Mouse (Mus musculus) neural tube, embryonic 10.5 days (tissue): ENCODE results near the gene Tmod1.
A peak's percentile ranks its signal among the peaks of the same experiment; 100 is the strongest.

Experiments used
- DNase-seq: peaks from one replicate; pipeline ENCODE4 v3.0.0-alpha.2; 2017; ENCODE audit warnings: low spot score; ENCODE audit errors: extremely low spot score

Gene Tmod1

GRCm38 (mm10) chr4:46087852-46088251 is 49.1 kb downstream of the Tmod1 start:
- DNase-seq: no peak

GRCm38 (mm10) chr4:46089524-46090125 is 50.9 kb downstream of the Tmod1 start:
- no peak for DNase-seq

DNA sequence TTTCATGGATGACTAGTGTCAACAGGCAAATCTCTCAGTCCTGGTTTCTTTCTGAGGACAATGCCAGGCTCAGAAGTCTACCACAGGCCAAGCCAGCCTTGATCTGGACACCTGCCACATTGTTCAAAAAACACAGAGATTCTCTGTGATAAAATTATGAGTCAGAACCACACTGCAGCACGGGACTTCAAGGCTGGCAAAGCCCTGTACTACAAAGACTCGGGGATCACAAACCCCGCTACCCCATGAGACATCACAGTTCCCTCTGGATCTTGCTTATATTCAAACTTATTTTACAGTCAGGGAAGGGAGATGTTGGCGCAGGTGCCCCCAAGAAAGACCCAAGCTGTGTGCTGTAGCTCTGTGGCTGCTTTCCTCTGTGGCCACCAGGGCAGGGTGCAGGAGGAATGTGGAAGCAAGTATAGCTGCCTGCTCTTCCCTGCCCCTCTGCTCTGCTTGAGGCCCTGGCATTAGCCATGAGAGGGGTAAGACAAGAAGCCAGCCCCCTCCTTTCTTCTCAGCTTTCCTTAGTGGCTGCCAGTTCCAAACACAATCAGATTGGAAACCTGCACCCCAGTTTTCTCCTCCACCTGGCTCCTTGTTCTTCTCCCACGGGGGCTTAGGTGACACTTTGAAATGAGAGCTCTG is 53.8 kb downstream of the Tmod1 start:
- no peak for DNase-seq

- DNase-seq: no peak
Measured at GRCm38 (mm10) chr4:46094916-46095825, 56.4 kb downstream of the Tmod1 start.

DNA sequence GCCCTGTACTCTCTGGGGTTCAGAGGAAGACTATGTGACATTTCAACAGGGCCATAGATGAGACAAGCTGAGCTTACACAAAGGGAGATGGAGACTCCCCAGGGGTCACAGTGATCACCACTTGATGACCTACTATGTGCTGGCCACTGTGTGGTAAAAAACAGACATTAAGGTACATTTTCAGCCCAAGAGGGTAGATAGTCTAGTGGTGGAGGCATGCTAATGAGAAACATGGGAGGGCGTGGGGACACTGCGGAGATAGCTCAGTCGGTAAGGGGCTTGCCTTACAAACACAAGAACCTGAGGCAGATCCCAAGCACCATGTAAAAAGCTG is 57.1 kb downstream of the Tmod1 start:
- no peak for DNase-seq

GRCm38 (mm10) chr4:46096546-46096945 is 57.8 kb downstream of the Tmod1 start:
- DNase-seq: no peak

DNA sequence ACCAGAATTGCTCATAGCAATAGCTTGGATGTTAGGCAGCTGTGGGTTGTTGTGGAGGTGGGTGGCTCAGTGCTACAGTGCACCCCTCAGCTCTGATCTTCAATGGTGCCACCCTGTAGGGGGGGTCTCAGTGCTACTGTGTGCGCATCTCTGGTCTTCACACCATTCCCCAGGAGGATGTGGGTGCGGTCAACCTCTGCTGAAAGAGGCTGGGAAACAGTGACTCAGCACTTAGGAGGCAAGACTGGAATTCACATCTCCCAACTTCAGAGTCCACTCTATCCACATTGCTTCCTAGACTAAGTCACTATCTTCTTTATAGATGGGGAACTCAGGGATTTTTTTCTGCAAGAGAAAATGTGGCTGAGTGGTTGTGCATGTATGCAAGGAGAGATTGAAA is 58.9 kb downstream of the Tmod1 start:
- no peak for DNase-seq

DNA sequence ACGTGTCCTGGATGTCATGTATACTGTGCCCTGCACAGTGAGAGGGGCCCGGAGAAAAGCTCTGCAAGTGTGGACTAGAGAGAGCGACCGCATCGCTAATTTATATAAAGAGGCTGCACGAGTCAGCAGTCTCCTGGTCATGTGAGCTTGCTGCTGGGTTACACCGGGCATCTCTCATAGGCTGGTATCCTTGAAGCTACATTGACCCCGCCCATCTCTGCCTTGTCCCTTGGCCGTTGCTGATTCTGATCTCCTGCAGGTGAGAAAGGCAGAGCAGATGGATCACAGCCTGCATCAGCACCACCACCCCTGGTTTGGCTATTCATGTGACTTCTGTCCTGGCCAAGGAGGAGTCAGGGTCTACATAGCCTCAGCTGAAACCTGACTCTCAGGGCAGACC is 60.4 kb downstream of the Tmod1 start:
- no peak for DNase-seq

DNA sequence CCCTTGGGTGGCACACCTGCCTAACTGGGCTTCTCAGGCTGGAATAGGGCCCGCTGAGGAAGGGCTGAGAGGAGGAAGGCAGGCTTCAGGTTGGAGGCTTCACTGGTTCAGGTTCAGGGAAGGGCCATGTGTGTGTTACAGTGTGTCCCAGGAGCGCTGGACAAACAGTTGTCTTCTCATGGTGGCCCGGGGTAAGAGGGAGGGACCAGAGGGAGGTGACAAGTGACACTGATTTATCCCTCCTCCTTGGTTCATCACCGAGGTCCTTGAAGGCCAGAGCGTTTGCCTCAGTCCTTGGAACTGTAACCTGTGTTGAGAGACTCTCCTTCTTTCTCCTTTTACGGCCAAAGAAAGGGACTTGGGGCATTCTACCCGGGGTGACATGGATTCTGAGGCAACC is 61.8 kb downstream of the Tmod1 start:
- DNase-seq: no peak

- peak; percentile 52 for DNase-seq
Measured at GRCm38 (mm10) chr4:46101211-46101711, 62.5 kb downstream of the Tmod1 start.

DNA sequence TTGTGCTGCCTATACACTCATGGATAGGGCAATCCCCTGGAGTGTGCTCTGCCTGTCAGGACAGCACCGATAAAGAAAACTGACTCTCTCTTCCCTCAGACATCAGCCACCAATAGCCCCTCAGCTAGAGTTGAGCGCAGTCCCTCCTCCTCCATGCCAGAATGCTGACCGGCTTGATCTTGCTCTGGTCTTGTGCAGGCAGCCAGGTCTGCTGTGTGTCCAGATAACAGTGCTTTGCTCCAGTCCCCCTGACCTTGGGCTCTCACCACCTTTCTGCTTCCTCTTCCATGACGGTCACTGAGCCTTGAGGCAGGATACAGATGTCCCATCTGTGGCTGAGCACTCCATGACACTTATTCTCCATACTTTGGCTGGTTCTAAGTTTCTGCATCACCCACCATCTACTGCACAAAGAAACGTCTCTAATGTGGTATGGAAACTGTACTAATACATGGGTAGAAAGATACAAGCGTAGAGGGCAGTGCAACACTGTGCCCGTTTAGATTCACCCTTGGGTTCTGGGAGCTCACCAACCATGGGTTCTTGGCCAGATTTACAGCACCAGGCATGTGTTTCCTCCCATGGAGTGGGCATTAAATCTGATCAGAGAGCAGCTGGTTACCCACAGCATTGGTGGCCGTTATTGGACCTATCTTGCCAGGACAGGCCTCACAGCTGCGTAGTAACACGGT is 63.5 kb downstream of the Tmod1 start:
- no peak for DNase-seq

DNA sequence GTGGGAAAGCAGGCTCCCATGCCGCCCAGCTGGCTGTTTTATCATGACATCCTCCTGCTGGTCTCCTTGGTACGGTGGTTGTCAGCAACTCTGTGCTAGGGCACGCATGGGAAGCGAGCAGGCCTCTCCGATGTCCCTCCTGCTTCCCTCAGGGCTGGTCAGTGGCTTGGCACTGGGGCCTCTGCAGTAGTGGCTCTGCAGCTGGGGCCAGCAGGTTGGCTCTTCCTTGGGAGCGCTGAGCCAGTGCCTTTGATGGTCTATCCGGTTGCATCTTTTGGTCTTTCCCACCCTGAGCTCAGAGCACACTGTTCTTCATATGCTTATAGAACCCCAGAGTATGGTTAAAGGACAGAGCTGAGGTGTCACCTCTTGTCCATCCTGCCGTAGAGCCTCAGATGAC is 71.3 kb downstream of the Tmod1 start:
- DNase-seq: no peak

- DNase-seq: no peak
Measured at GRCm38 (mm10) chr4:46111361-46111760, 72.6 kb downstream of the Tmod1 start.

GRCm38 (mm10) chr4:46115308-46115707 is 76.6 kb downstream of the Tmod1 start:
- DNase-seq: no peak

DNA sequence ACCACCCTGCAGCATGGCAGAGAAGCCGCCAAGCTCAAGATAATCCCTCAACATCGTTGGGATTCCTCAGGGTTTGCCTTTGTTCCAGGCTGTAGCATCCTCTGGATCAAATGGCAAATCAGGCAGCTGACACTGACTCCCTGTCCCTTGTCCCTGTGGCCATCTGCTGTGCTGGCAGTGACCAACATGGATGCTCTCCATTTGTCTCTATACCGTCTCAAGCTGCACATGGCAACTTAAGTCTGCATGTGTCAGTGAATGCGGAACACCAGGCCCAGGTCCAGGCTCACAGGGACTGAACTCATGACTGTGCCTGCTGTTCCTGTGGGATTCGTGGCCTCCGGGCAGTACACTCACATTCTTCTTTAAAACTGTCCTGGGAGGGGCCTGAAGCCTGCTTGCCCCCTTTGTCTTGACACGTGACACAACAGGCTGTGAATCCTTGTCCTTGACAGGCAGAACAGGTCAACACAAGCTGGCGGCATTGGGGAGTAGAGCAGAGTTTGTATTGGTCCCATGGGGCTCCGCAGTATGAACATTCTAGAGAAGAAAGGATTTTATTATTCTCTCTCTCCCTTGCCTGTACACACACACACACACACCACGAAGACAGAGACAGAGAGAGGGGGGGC is 77.9 kb downstream of the Tmod1 start:
- no peak for DNase-seq

DNA sequence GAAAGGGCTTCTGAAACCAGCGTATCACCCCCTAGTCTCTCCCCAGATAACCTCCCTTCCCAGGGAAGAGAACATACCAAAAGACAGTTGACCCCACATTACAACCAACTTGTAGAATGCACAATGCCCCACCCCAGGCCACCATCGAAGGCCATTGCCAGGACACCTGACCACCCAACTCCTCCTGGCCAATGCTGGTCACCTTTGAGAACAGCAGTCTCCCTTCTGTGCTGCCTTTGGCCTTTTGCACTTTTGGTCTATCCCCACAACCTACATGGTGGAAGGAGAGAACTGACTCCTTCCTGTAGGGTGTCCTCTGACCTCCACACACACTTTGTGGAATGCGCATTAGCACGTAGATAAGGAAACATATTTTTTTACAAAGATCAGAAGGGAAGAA is 78.8 kb downstream of the Tmod1 start:
- DNase-seq: no peak

DNA sequence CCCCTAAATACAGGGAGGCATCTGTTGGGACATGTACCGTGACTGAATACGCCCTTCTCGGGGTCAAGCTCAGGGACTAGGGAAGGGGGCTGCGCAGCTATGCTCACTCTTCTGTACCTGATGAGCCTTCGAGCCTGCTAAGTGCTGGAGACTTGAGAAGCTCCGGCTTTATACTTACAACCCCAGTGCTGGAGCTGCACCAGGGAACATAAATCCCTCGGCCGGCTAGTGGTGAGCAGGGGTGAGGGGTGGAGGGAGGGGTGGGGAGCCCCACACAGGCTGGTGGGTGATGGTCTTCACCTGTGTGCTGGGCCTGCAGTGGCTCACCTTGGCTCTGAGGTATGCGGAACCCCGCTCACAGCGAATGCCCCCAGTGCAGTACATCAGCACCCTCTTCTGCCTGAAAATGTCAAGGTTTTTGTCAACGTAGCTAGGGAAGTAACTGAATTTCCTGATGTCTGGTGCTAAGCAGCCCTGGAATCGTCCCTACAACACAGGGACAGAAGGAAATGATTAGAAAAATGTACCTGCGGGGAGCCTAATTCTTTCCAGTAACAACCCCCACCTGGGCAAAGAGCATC is 80.9 kb downstream of the Tmod1 start:
- DNase-seq: no peak

GRCm38 (mm10) chr4:46120767-46121166 is 82.0 kb downstream of the Tmod1 start:
- no peak for DNase-seq

DNA sequence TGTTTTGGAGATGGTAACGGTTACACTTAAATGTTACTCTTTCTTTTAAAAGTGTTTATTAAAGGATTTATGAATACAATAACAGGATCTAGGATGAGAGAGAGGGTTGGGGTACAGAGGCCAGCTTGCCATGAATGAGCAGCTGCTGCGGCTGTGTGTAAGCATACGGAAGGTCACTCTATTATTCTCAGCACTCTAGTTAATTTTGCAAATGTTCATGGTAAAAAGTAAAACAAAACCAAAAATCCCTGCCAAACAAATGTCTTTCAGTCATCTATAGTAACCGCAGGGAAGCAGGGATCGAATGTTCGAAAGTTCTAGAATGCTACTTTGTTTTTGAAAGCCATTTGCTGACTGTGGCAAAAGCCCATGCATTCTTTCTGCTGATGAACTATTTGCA is 84.6 kb downstream of the Tmod1 start:
- no peak for DNase-seq

- DNase-seq: peak; percentile 63
Measured at GRCm38 (mm10) chr4:46126541-46126940, 87.8 kb downstream of the Tmod1 start.
